Mouse (Mus musculus) kidney, adult 2 months (tissue): ENCODE data around the gene Sim1. TPM values are rescaled to one million over a fixed set of nuclear protein-coding genes. Genes with fewer than 3 reads are reported as not detected.

Experiments
- DNase-seq: peaks from one replicate; pipeline ENCODE4 v3.0.0; 2021
- H3K27ac ChIP-seq: fragments of 200-500 bp; 2 replicates; pipeline ENCODE4 v1.5.1; 2012; ENCODE audit warnings: low read depth, low read length, control low read depth, inconsistent platforms; ENCODE audit not compliant: insufficient read depth
- H3K27me3 ChIP-seq: fragments of 200-500 bp; replicated peaks from 2 replicates; pipeline ENCODE4 v1.6.1; 2012; ENCODE audit warnings: mild to moderate bottlenecking, moderate library complexity, low read length, inconsistent platforms; ENCODE audit not compliant: control insufficient read depth, insufficient read depth
- H3K36me3 ChIP-seq: fragments of 200-500 bp; 2 replicates; pipeline ENCODE4 v1.6.1; 2012; ENCODE audit warnings: mild to moderate bottlenecking, moderate library complexity, low read length, inconsistent platforms; ENCODE audit not compliant: control insufficient read depth, insufficient read depth
- H3K4me1 ChIP-seq: fragments of 200-500 bp; 2 replicates; pipeline ENCODE4 v1.6.1; 2011; ENCODE audit warnings: low read length; ENCODE audit not compliant: control insufficient read depth, insufficient read depth
- H3K4me3 ChIP-seq: fragments of 200-500 bp; 2 replicates; pipeline ENCODE4 v1.5.1; 2011; ENCODE audit warnings: mild to moderate bottlenecking, low read depth, low read length, control low read depth; ENCODE audit not compliant: insufficient read depth
- CTCF ChIP-seq: fragments of 200-500 bp; conservative IDR thresholded peaks from 2 replicates; pipeline ENCODE4 v1.5.1; 2011; ENCODE audit warnings: low read depth, mild to moderate bottlenecking, control low read depth, low read length, moderate library complexity, mixed read lengths; ENCODE audit not compliant: insufficient read depth, insufficient read length
- POLR2A ChIP-seq: fragments of 200-500 bp; IDR thresholded peaks from one replicate; pipeline ENCODE4 v1.6.1; 2011; ENCODE audit warnings: low read depth, low read length, control low read depth
- WGBS: fragments of 180-500 bp; shearing (Covaris S2); methylation state at CpG from one replicate; pipeline ENCODE4 v1.1.7; 2018; 5-methylcytosine and 5-hydroxymethylcytosine counted together
- polyA plus RNA-seq: library from polyadenylated mRNA; depleted of rRNA; stranded (reverse); fragments of >200 nt; gene quantifications from 2 replicates; pipeline ENCODE4 v1.2.3, GENCODE M21; 2012; rRNA removed

Gene Sim1
- polyA plus RNA-seq, result 4.2 and 5.8 TPM in 2 replicates

- TF ChIP-seq CTCF (no peak), POLR2A (no peak)
- H3K4me3 ChIP-seq, result peak within 1 kb of the TSS; percentile 78
- DNase-seq, result peak; percentile 93
- 1% methylated on average over 62 of the region's 62 CpGs for WGBS
- no peaks in the 10 kb centered on the region for H3K4me1 ChIP-seq
- peaks cover 7% of the 10 kb centered on the region for H3K27me3 ChIP-seq
- no peaks in the 10 kb centered on the region for H3K36me3 ChIP-seq
- peak within 1 kb of the TSS; percentile 76 for H3K27ac ChIP-seq
Observed at GRCm38 (mm10) chr10:50894170-50894991, at the start of gene Sim1. Gene Sim1, plus strand, starts transcription at chr10:50894754.

- H3K27me3 ChIP-seq, result no peaks in the 10 kb centered on the region
- peak; percentile 50 for DNase-seq
- H3K36me3 ChIP-seq, result no peaks in the 10 kb centered on the region
- no peak overlapping the region for H3K27ac ChIP-seq
- no peak overlapping the region for H3K4me3 ChIP-seq
- 65% methylated on average over 4 of the region's 4 CpGs for WGBS
- TF ChIP-seq CTCF, result no peak
- no peak for TF ChIP-seq POLR2A
- no peaks in the 10 kb centered on the region; the same call in 1 of the 2 replicates for H3K4me1 ChIP-seq
Observed at GRCm38 (mm10) chr10:50868202-50868601, 26.4 kb upstream of the Sim1 start.

DNA sequence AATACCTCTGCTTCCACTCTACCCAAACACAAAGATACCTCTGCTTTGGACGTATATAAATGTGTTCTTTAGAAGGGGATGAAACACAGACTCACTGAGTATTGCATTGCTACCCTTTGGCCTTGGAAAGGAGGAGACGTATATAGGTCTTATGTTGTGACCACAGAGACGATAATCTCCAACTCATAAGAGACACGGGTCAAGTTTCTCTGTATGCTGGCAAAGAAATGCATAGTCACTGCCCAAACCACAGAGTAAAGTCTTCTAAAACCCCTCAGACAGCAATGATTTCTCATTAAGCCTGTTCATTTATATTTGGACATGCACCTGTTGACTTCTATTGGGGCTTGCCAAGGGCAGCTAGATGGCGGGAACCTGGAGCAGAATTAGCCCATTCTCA, 17.6 kb upstream of the Sim1 start:
- Histone ChIP-seq H3K27me3 (no peaks in the 10 kb centered on the region), H3K27ac (no peak overlapping the region), H3K36me3 (no peaks in the 10 kb centered on the region), H3K4me3 (no peak overlapping the region), H3K4me1 (no peaks in the 10 kb centered on the region)
- DNase-seq, result no peak
- TF ChIP-seq CTCF (no peak), POLR2A (no peak)
- WGBS, result 87% methylated on average over 5 of the region's 5 CpGs

DNA sequence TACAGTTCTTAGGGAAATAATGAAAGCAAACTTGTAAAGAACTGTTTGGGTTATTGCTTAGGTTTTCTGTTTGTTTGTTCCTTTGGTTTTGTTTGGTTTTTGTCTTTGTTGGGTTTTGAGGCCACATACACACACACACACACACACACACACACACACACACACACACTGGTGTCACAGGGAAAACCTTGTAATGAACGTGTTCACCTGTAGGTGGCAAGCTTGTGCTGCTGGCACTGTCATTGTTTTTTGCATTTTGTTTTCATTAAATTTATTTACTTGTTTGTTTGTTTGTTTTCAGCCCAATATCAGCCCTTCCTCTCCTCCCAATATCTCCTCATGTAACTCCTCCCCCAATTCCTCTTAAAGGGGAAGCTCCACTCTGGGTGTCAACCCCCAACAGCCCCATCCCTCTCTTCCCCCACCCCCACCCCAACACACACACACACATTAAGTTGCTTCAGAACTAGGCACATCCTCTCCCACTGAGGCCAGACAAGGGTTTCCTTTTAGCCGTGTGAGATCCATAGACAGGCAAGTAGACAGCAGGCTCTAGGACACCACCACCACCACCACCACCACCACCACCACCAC, 13.0 kb upstream of the Sim1 start:
- no peaks in the 10 kb centered on the region for H3K27me3 ChIP-seq
- H3K4me3 ChIP-seq, result no peak overlapping the region
- peak; percentile 40 for DNase-seq
- no peaks in the 10 kb centered on the region for H3K36me3 ChIP-seq
- no peak overlapping the region for H3K27ac ChIP-seq
- 5% methylated on average over 2 of the region's 2 CpGs for WGBS
- TF ChIP-seq CTCF (peak; percentile 57), POLR2A (no peak)
- no peaks in the 10 kb centered on the region; the same call in 1 of the 2 replicates for H3K4me1 ChIP-seq

DNA sequence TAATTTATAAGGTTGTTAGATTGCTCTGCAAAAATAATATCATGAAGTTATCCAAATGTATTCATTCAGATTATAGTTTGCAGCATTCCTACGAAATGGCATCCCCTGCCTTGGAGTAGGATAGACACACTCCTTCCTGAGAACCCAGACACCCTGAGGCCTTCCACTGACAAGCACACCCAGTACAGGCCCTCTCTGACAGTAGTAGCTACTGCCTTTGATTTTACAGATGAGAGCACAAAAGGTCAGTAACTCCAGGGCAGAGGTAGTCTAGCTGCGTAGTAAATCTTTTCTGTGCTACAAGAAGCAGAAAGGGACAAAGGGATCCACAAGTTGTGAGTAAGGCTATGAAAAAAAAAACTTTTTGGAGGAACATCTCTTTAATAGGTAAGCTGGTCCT, 12.2 kb upstream of the Sim1 start:
- H3K4me1 ChIP-seq, result no peaks in the 10 kb centered on the region; the same call in 1 of the 2 replicates
- H3K27me3 ChIP-seq, result no peaks in the 10 kb centered on the region
- TF ChIP-seq POLR2A, result no peak
- TF ChIP-seq CTCF, result no peak
- no peak for DNase-seq
- H3K4me3 ChIP-seq, result no peak overlapping the region
- WGBS, result 48% methylated on average over 2 of the region's 2 CpGs
- no peaks in the 10 kb centered on the region for H3K36me3 ChIP-seq
- H3K27ac ChIP-seq, result no peak overlapping the region

GRCm38 (mm10) chr10:50886305-50886704, 8.2 kb upstream of the Sim1 start:
- H3K27me3 ChIP-seq, result no peaks in the 10 kb centered on the region
- no peaks in the 10 kb centered on the region; the same call in 1 of the 2 replicates for H3K4me1 ChIP-seq
- H3K36me3 ChIP-seq, result no peaks in the 10 kb centered on the region
- DNase-seq, result no peak
- H3K27ac ChIP-seq, result no peak overlapping the region
- no peak overlapping the region for H3K4me3 ChIP-seq
- no peak for TF ChIP-seq POLR2A
- TF ChIP-seq CTCF, result no peak
- 59% methylated on average over 4 of the region's 4 CpGs for WGBS

- H3K27ac ChIP-seq, result no peak overlapping the region
- DNase-seq, result no peak
- H3K4me3 ChIP-seq, result no peak overlapping the region
- TF ChIP-seq CTCF, result no peak
- no peak for TF ChIP-seq POLR2A
- WGBS, result 48% methylated on average over 6 of the region's 6 CpGs
- peaks cover 7% of the 10 kb centered on the region; the same call in 1 of the 2 replicates for H3K27me3 ChIP-seq
- no peaks in the 10 kb centered on the region; the same call in 1 of the 2 replicates for H3K4me1 ChIP-seq
- H3K36me3 ChIP-seq, result no peaks in the 10 kb centered on the region
Observed at GRCm38 (mm10) chr10:50890621-50891020, 3.9 kb upstream of the Sim1 start.
